Mouse (Mus musculus) intestine, embryonic 14.5 days (tissue): ENCODE data around the gene Pop7. TPM values are rescaled to one million over a fixed set of nuclear protein-coding genes. Genes with fewer than 3 reads are reported as not detected.
A peak's percentile ranks its signal among the peaks of the same experiment; 100 is the strongest.

Source experiments
- ATAC-seq: fragments of 200-750 bp; cut with Nextera tagmentation; replicated peaks from 2 replicates; pipeline ENCODE4 v1.8.0; 2017; ENCODE audit warnings: low read depth, moderate number of reproducible peaks, moderate TSS enrichment, moderate library complexity; ENCODE audit not compliant: low FRiP score, low TSS enrichment
- DNase-seq: peaks from one replicate; pipeline ENCODE4 v3.0.0-alpha.2; 2018; ENCODE audit warnings: low spot score
- H3K27ac ChIP-seq: fragments of 300-500 bp; sonication (generic); 2 replicates; pipeline ENCODE4 v1.5.1; 2014; ENCODE audit warnings: low read depth, mild to moderate bottlenecking, control low read depth
- H3K27me3 ChIP-seq: fragments of 300-500 bp; sonication (generic); replicated peaks from 2 replicates; pipeline ENCODE4 v1.6.1; 2014; ENCODE audit warnings: low read length, control low read depth; ENCODE audit not compliant: control insufficient read depth, insufficient read depth
- H3K36me3 ChIP-seq: fragments of 300-500 bp; sonication (generic); 2 replicates; pipeline ENCODE4 v1.6.1; 2014; ENCODE audit warnings: low read length, control low read depth; ENCODE audit not compliant: control insufficient read depth, insufficient read depth
- H3K4me1 ChIP-seq: fragments of 300-500 bp; sonication (generic); replicated peaks from 2 replicates; pipeline ENCODE4 v1.6.1; 2014; ENCODE audit warnings: low read length, control low read depth, mixed read lengths; ENCODE audit not compliant: control insufficient read depth, insufficient read depth
- H3K4me2 ChIP-seq: fragments of 300-500 bp; sonication (generic); 2 replicates; pipeline ENCODE4 v1.6.1; 2014; ENCODE audit warnings: low read length
- H3K4me3 ChIP-seq: fragments of 300-500 bp; sonication (generic); 2 replicates; pipeline ENCODE4 v1.5.1; 2014; ENCODE audit warnings: low read depth, low read length, control low read depth, mixed read lengths
- H3K9ac ChIP-seq: fragments of 300-500 bp; sonication (generic); 2 replicates; pipeline ENCODE4 v1.6.1; 2014; ENCODE audit warnings: mild to moderate bottlenecking, low read length
- H3K9me3 ChIP-seq: fragments of 300-500 bp; sonication (generic); 2 replicates; pipeline ENCODE4 v1.6.1; 2016; ENCODE audit warnings: low read length, control low read depth; ENCODE audit not compliant: control insufficient read depth
- WGBS: fragments of 180-500 bp; shearing (Covaris S2); extraction: QIAGEN DNeasy Blood & Tissue Kit; methylation state at CpG from one replicate; pipeline ENCODE4 v1.1.7; 2014; 5-methylcytosine and 5-hydroxymethylcytosine counted together
- polyA plus RNA-seq: library from polyadenylated mRNA; unstranded; fragments of >200 nt; fragmentation: Nextera tagmentation; extraction: Ambion mirVana; gene quantifications from 2 replicates; pipeline ENCODE4 v1.2.1, GENCODE M21; 2014

Gene Pop7
- polyA plus RNA-seq, 1 experiment from 2014 or later, result 65.1 TPM

DNA sequence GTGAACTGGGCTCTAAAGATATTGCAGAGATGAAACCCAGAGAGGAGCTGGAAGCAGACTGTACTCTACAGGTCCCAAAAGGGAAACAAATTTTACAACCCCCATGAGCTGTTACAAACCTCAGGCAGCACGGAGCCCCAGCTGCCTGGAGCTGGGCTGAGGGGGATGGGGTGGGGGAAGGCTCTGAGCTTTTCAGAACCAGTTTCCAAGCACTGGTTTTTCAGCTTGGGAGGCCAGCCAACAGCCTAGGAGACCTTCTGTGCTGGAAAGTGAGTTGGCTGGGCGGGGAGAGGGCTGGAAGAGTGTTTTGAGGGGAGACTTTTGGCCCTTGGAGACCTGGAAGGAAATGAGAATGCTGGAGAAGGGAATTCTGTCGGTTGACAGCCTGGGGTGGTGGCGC is 10.8 kb downstream of the Pop7 start:
- H3K4me1 ChIP-seq, result no peaks in the 10 kb centered on the region
- ATAC-seq, result no peak

DNA sequence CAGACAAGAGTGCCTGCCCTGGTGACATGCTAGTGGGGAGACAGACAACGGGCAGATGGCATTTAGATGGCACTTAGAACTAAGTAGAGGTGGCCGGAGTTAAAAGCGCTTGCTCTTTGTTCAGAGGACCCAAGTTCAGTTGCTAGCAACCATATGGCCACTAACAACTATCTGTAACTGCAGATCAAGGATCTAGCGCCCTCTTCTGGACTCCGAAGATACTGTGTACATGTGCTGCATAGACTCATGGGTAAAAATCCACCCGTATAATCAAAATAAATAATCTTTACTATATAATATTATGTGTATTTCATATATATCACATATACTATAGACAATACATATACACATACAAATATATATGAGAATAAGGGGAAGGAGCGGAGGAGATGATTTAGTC is 14.7 kb downstream of the Pop7 start:
- H3K4me2 ChIP-seq, result no peak overlapping the region
- 83% methylated on average over 7 of the region's 7 CpGs for WGBS

More for the DNA sequence above, 10.8 kb downstream of the Pop7 start:
- no peak overlapping the region for H3K4me3 ChIP-seq
- H3K9ac ChIP-seq, result no peak overlapping the region
- H3K27me3 ChIP-seq, result no peaks in the 10 kb centered on the region
- no peak overlapping the region for H3K27ac ChIP-seq
- no peak overlapping the region for H3K4me2 ChIP-seq
- WGBS, result 49% methylated on average over 4 of the region's 4 CpGs
- no peak for DNase-seq
- no peaks in the 10 kb centered on the region for H3K9me3 ChIP-seq
- no peaks in the 10 kb centered on the region for H3K36me3 ChIP-seq

GRCm38 (mm10) chr5:137485851-137486155 is 16.5 kb downstream of the Pop7 start:
- Histone ChIP-seq H3K36me3 (no peaks in the 10 kb centered on the region), H3K9me3 (no peaks in the 10 kb centered on the region), H3K4me2 (peak overlapping the region; percentile 46), H3K4me1 (no peaks in the 10 kb centered on the region; the same call in 1 of the 2 replicates), H3K4me3 (peak overlapping the region; percentile 26), H3K27ac (no peak overlapping the region), H3K27me3 (peaks cover 16% of the 10 kb centered on the region; the same call in 1 of the 2 replicates), H3K9ac (0 out of 2 replicates have a peak overlapping the region, but pooled peaks have one; percentile 22)
- DNase-seq (no peak), ATAC-seq (no peak; the same call in 1 of the 2 replicates)
- WGBS, result 2% methylated on average over 17 of the region's 17 CpGs

More for the DNA sequence above, 14.7 kb downstream of the Pop7 start:
- DNase-seq (no peak), ATAC-seq (no peak)
- Histone ChIP-seq H3K9ac (no peak overlapping the region), H3K27me3 (peaks cover 16% of the 10 kb centered on the region; the same call in 1 of the 2 replicates), H3K4me3 (no peak overlapping the region), H3K27ac (no peak overlapping the region), H3K36me3 (no peaks in the 10 kb centered on the region), H3K4me1 (no peaks in the 10 kb centered on the region; the same call in 1 of the 2 replicates), H3K9me3 (no peaks in the 10 kb centered on the region)

- Histone ChIP-seq H3K27me3 (peaks cover 16% of the 10 kb centered on the region; the same call in 1 of the 2 replicates), H3K4me2 (peak overlapping the region; percentile 46), H3K9ac (peak overlapping the region; percentile 22; the same call in 1 of the 2 replicates), H3K4me3 (peak overlapping the region; percentile 26), H3K27ac (no peak overlapping the region), H3K36me3 (no peaks in the 10 kb centered on the region), H3K9me3 (no peaks in the 10 kb centered on the region), H3K4me1 (no peaks in the 10 kb centered on the region; the same call in 1 of the 2 replicates)
- no peak; the same call in 1 of the 2 replicates for ATAC-seq
- DNase-seq, result peak; percentile 57
- WGBS, result 6% methylated on average over 30 of the region's 30 CpGs
Observed at GRCm38 (mm10) chr5:137485071-137485850, 17.1 kb downstream of the Pop7 start.

GRCm38 (mm10) chr5:137481897-137482296 is 20.4 kb downstream of the Pop7 start:
- Histone ChIP-seq H3K9me3 (no peaks in the 10 kb centered on the region), H3K9ac (no peak overlapping the region), H3K36me3 (no peaks in the 10 kb centered on the region), H3K27me3 (peaks cover 16% of the 10 kb centered on the region; the same call in 1 of the 2 replicates), H3K27ac (no peak overlapping the region), H3K4me1 (no peaks in the 10 kb centered on the region; the same call in 1 of the 2 replicates), H3K4me2 (no peak overlapping the region), H3K4me3 (no peak overlapping the region)
- DNase-seq (no peak), ATAC-seq (no peak)
- 41% methylated on average over 8 of the region's 8 CpGs for WGBS

GRCm38 (mm10) chr5:137481138-137481537 is 21.2 kb downstream of the Pop7 start:
- no peaks in the 10 kb centered on the region for H3K9me3 ChIP-seq
- DNase-seq, result peak; percentile 94
- H3K4me3 ChIP-seq, result no peak overlapping the region
- H3K27me3 ChIP-seq, result peaks cover 16% of the 10 kb centered on the region; the same call in 1 of the 2 replicates
- no peak overlapping the region for H3K27ac ChIP-seq
- ATAC-seq, result no peak
- H3K9ac ChIP-seq, result no peak overlapping the region
- no peak overlapping the region for H3K4me2 ChIP-seq
- H3K36me3 ChIP-seq, result no peaks in the 10 kb centered on the region
- no peaks in the 10 kb centered on the region; the same call in 1 of the 2 replicates for H3K4me1 ChIP-seq

DNA sequence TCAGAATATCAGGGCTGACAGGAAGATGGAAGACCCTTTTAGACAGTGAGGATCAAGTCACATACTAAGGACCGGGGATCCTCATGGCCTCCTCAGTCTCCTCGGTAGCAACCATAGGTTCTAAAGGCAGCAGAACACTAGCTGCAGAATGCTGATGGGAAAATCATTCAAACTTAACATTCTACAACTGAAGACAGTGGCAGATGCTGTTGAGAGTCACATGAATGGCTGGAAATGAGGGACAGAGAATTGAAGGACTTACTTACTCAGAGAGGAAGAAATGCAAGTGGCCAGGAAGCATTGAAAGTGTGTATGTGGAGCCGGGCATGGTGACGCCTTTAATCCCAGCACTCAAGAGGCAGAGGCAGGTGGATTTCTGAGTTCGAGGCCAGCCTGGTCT is 25.4 kb downstream of the Pop7 start, which contains the start of gene Zan:
Gene Zan, minus strand, starts transcription at position 101 of the 400 bp plus-strand sequence.
- Histone ChIP-seq H3K36me3 (no peaks in the 10 kb centered on the region), H3K9me3 (no peaks in the 10 kb centered on the region), H3K27ac (no peak within 1 kb of the TSS), H3K4me2 (no peak within 1 kb of the TSS), H3K9ac (no peak within 1 kb of the TSS), H3K27me3 (no peaks in the 10 kb centered on the region), H3K4me1 (no peaks in the 10 kb centered on the region), H3K4me3 (no peak within 1 kb of the TSS)
- WGBS, result 83% methylated on average over 5 of the region's 5 CpGs
- no peak for ATAC-seq
- no peak for DNase-seq

GRCm38 (mm10) chr5:137474351-137474750 is 28.0 kb downstream of the Pop7 start:
- H3K36me3 ChIP-seq, result no peaks in the 10 kb centered on the region
- H3K9me3 ChIP-seq, result no peaks in the 10 kb centered on the region
- no peaks in the 10 kb centered on the region for H3K4me1 ChIP-seq
- ATAC-seq (no peak), DNase-seq (no peak)
- no peak overlapping the region for H3K4me2 ChIP-seq
- no peak overlapping the region for H3K4me3 ChIP-seq
- no peaks in the 10 kb centered on the region for H3K27me3 ChIP-seq
- H3K27ac ChIP-seq, result no peak overlapping the region
- no peak overlapping the region for H3K9ac ChIP-seq
- WGBS, result 45% methylated on average over 2 of the region's 2 CpGs
